Mouse (Mus musculus) hindbrain, embryonic 13.5 days (tissue): ENCODE results near the gene Slc44a3. TPM values are rescaled to one million over a fixed set of nuclear protein-coding genes. Genes with fewer than 3 reads are reported as not detected.

Experiments
- ATAC-seq: fragments of 200-750 bp; cut with Nextera tagmentation; 2 replicates; pipeline ENCODE4 v1.8.0; 2017; ENCODE audit warnings: moderate TSS enrichment; ENCODE audit not compliant: low FRiP score
- H3K27ac ChIP-seq: fragments of 300-500 bp; sonication (generic); 2 replicates; pipeline ENCODE4 v1.5.1; 2015; ENCODE audit warnings: inconsistent platforms, mild to moderate bottlenecking, moderate library complexity
- H3K27me3 ChIP-seq: fragments of 300-500 bp; sonication (generic); 2 replicates; pipeline ENCODE4 v1.6.1; 2015; ENCODE audit warnings: mild to moderate bottlenecking, inconsistent platforms
- H3K36me3 ChIP-seq: fragments of 300-500 bp; sonication (generic); 2 replicates; pipeline ENCODE4 v1.6.1; 2015; ENCODE audit warnings: mild to moderate bottlenecking, inconsistent platforms
- H3K4me1 ChIP-seq: fragments of 300-500 bp; sonication (generic); replicated peaks from 2 replicates; pipeline ENCODE4 v1.6.1; 2015; ENCODE audit warnings: inconsistent platforms
- H3K4me2 ChIP-seq: fragments of 300-500 bp; sonication (generic); 2 replicates; pipeline ENCODE4 v1.6.1; 2015; ENCODE audit warnings: inconsistent platforms, mild to moderate bottlenecking, moderate library complexity
- H3K4me3 ChIP-seq: fragments of 300-500 bp; sonication (generic); 2 replicates; pipeline ENCODE4 v1.5.1; 2015; ENCODE audit warnings: mild to moderate bottlenecking, inconsistent platforms
- H3K9ac ChIP-seq: fragments of 300-500 bp; sonication (generic); 2 replicates; pipeline ENCODE4 v1.6.1; 2015; ENCODE audit warnings: mild to moderate bottlenecking, inconsistent platforms
- H3K9me3 ChIP-seq: fragments of 300-500 bp; sonication (generic); 2 replicates; pipeline ENCODE4 v1.6.1; 2016; ENCODE audit warnings: inconsistent platforms
- WGBS: fragments of 180-500 bp; shearing (Covaris S2); methylation state at CpG from one replicate; pipeline ENCODE4 v1.1.7; 2015; 5-methylcytosine and 5-hydroxymethylcytosine counted together
- polyA plus RNA-seq: library from polyadenylated mRNA; unstranded; fragments of >200 nt; fragmentation: Nextera tagmentation; extraction: Ambion mirVana; gene quantifications from 2 replicates; pipeline ENCODE4 v1.2.1, GENCODE M21; 2015

The Slc44a3 gene
- polyA plus RNA-seq, 1 experiment from 2014 or later, result 0.78 TPM

DNA sequence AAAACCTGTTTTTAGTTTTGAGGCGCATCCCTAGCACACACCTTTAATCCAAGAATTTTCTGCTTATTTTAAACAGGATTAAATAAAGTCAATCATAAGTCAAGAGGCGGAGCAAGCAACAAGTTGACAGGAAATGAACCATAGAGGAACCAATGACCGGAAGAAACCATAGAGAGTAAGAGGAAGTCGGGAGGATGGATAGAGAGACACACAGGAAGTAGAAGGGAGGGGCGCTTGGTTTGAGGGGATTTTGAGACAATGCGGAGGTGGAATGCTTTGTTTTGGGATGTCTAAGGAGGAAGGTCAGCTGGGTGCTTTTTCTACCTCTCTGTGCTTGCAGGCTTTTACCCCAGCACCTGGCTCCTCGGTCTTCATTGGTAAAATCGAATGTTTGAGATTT is 15.2 kb downstream of the Slc44a3 start:
- WGBS, result 92% methylated on average over 8 of the region's 8 CpGs
- H3K27ac ChIP-seq, result no peak overlapping the region

DNA sequence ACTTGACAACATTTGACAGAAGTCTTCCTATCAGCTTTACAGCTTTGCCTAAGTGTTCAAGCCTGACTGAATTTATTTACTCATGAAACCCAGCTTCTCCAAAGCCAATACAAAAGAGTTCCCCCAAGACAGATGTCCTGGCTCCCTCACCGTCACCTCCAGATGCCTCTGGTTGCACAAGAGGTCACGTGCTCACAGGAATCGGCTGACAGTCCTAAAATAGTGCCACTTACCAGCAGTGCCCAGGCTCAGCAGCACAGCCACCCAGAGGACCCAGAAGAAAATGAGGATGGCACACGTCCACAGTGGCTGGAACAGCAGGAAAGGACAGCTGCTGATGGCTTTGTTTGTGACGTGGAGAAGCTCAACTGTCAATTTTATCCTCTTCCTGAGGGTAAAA is 23.1 kb downstream of the Slc44a3 start:
- no peak overlapping the region for H3K4me3 ChIP-seq
- no peaks in the 10 kb centered on the region for H3K36me3 ChIP-seq
- WGBS, result 75% methylated on average over 5 of the region's 5 CpGs
- no peak overlapping the region for H3K27ac ChIP-seq
- H3K9me3 ChIP-seq, result no peaks in the 10 kb centered on the region
- H3K4me2 ChIP-seq, result no peak overlapping the region
- H3K9ac ChIP-seq, result no peak overlapping the region
- ATAC-seq, result no peak
- peaks cover 10% of the 10 kb centered on the region; the same call in 1 of the 2 replicates for H3K4me1 ChIP-seq
- H3K27me3 ChIP-seq, result no peaks in the 10 kb centered on the region

More for the DNA sequence above, 15.2 kb downstream of the Slc44a3 start:
- Histone ChIP-seq H3K4me2 (no peak overlapping the region), H3K4me3 (no peak overlapping the region), H3K27me3 (no peaks in the 10 kb centered on the region), H3K9ac (no peak overlapping the region), H3K4me1 (no peaks in the 10 kb centered on the region), H3K9me3 (no peaks in the 10 kb centered on the region), H3K36me3 (no peaks in the 10 kb centered on the region)
- no peak for ATAC-seq

DNA sequence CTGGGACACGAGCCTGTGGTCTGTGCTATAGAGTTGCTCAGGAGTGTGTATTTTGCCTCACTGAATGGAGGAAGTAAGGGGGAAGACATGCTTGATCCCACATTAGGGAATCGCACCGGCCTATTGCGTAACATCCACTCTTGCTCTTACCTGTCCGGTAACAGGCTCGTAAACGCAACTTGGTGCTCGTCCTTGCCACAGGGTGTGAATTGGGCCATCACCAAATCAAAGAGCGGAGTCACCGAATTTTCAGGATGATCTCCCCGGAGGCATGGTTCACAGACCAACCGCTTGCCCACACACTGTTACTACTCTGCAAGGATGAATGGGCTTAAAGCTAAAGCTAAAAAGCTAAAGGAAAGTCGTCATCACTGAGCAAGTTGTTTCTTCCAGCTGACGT is 24.5 kb downstream of the Slc44a3 start:
- peaks cover 10% of the 10 kb centered on the region; the same call in 1 of the 2 replicates for H3K4me1 ChIP-seq
- no peak overlapping the region for H3K4me3 ChIP-seq
- no peak for ATAC-seq
- H3K27ac ChIP-seq, result no peak overlapping the region
- H3K4me2 ChIP-seq, result no peak overlapping the region
- 97% methylated on average over 14 of the region's 14 CpGs for WGBS
- H3K9ac ChIP-seq, result no peak overlapping the region
- H3K9me3 ChIP-seq, result no peaks in the 10 kb centered on the region
- H3K27me3 ChIP-seq, result no peaks in the 10 kb centered on the region
- no peaks in the 10 kb centered on the region for H3K36me3 ChIP-seq

DNA sequence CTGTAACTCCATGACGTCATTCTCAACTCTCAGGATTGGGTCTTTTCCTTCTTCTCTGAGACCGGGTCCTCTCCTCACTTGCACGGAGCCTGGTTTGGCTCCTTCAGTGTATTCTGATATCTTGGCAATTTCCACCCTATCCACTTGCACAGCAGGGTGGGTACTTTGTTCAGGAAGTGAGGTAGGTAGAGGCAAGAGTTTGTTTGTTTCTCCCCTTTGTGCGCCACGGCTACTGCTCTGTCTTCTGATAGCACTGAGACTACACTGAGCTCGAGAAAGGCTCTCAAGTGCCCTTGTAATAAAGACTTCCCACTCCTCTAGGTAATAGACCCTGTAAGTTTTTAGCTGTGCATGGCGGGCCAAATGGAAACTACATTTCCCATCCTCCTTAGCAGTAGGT is 25.4 kb downstream of the Slc44a3 start:
- no peaks in the 10 kb centered on the region for H3K27me3 ChIP-seq
- no peaks in the 10 kb centered on the region for H3K36me3 ChIP-seq
- no peaks in the 10 kb centered on the region for H3K9me3 ChIP-seq
- no peak for ATAC-seq
- no peak overlapping the region for H3K27ac ChIP-seq
- H3K4me2 ChIP-seq, result no peak overlapping the region
- peaks cover 10% of the 10 kb centered on the region; the same call in 1 of the 2 replicates for H3K4me1 ChIP-seq
- H3K4me3 ChIP-seq, result no peak overlapping the region
- H3K9ac ChIP-seq, result no peak overlapping the region
- WGBS, result 93% methylated on average over 7 of the region's 7 CpGs

DNA sequence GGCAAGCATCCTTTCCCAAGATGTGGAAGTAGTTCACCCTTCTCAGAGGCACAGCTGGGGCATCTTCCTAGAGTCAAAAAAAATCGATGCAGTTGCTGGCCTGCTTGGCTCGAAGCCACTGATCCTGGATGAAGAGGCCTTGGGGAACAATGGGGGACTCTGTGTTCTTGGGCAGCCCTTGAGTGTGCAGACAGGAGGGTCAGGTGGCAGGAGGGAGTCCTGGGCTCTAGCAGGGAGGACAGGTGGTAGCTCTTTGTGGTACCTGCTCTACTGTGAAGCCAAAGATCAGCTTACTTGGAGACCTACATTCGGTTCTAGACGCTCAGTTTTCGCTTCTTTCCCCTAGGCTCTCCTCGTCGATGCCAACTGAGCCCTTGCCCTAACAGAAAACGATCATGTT is 26.0 kb downstream of the Slc44a3 start:
- no peaks in the 10 kb centered on the region for H3K36me3 ChIP-seq
- H3K4me1 ChIP-seq, result peaks cover 10% of the 10 kb centered on the region; the same call in 1 of the 2 replicates
- H3K4me3 ChIP-seq, result no peak overlapping the region
- no peaks in the 10 kb centered on the region for H3K27me3 ChIP-seq
- H3K4me2 ChIP-seq, result no peak overlapping the region
- H3K27ac ChIP-seq, result no peak overlapping the region
- H3K9ac ChIP-seq, result no peak overlapping the region
- no peaks in the 10 kb centered on the region for H3K9me3 ChIP-seq
- no peak for ATAC-seq
- WGBS, result 79% methylated on average over 8 of the region's 8 CpGs

DNA sequence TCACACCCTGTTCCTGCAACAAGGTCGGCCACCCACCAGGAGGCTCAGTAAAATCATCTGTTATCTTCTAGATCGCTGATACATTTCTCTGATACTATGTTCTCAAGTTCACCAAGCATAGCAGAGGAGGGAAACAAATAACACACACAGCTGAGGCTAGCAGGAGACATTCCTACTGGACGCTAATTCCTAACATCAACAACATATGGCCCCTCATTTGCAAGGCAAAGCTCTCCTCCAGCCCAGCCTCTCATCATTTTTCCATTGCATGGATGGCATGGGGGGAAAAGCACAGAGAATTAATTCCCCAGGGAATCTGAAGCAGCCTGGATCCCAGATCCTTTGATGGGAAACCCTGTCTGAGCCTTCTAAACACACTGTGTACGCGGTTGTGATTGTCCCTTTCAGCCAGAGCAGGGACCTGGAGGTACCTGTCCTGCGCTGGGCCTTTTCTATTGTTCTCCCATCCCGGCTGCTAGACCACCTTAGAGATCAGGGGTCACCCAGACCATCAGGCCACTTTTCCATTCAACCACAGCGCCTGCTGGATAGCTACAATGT is 27.2 kb downstream of the Slc44a3 start:
- Histone ChIP-seq H3K36me3 (no peaks in the 10 kb centered on the region), H3K27ac (no peak overlapping the region), H3K4me2 (no peak overlapping the region), H3K9me3 (no peaks in the 10 kb centered on the region), H3K27me3 (no peaks in the 10 kb centered on the region), H3K4me1 (peaks cover 10% of the 10 kb centered on the region; the same call in 1 of the 2 replicates), H3K4me3 (no peak overlapping the region), H3K9ac (no peak overlapping the region)
- no peak for ATAC-seq
- 54% methylated on average over 8 of the region's 8 CpGs for WGBS

DNA sequence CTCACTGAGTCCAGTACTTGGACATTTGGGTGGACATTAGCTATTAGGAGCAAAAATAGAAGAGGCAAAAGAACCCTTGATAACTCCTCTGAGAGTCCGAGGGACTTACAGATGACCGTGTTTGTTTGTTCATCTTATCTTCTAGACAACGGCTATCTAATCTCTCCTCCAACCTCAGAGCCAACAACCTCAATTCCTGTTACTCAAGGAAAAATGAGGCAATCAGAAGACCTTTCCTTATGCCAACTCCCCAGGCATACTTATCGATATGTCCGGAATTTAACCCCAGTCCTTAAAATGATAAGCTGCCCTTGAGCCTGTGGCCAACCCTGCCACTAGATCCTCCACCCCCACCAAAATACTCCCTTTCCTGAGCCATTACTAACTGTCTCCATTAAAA is 31.5 kb downstream of the Slc44a3 start:
- Histone ChIP-seq H3K4me3 (no peak overlapping the region), H3K36me3 (no peaks in the 10 kb centered on the region), H3K27ac (no peak overlapping the region), H3K9me3 (no peaks in the 10 kb centered on the region), H3K27me3 (no peaks in the 10 kb centered on the region), H3K4me2 (no peak overlapping the region), H3K9ac (no peak overlapping the region), H3K4me1 (peaks cover 7% of the 10 kb centered on the region; the same call in 1 of the 2 replicates)
- 96% methylated on average over 5 of the region's 5 CpGs for WGBS
- no peak for ATAC-seq

DNA sequence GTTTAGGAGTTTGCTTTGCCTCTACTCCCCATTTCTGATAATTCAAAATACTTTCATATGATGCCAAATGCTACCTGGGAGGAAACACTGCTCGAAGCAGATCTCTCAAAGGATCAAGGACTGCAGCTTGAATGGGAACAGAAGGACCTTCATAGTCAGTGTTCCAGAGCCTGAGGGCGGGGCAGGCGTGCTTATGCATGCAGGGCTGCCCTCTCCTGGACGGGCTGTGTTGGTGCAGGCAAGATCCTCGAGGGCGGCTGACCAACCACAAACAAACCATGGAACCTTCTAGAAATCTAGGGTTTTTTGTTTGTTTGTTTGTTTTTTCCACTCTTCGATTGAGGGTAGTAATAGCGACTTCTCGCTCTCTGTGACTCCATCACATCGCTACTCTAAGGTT is 32.0 kb downstream of the Slc44a3 start:
- Histone ChIP-seq H3K4me1 (peaks cover 6% of the 10 kb centered on the region; the same call in 1 of the 2 replicates), H3K9me3 (no peaks in the 10 kb centered on the region), H3K36me3 (no peaks in the 10 kb centered on the region), H3K27ac (no peak overlapping the region), H3K4me3 (no peak overlapping the region), H3K4me2 (no peak overlapping the region), H3K27me3 (no peaks in the 10 kb centered on the region), H3K9ac (no peak overlapping the region)
- WGBS, result 61% methylated on average over 10 of the region's 10 CpGs
- ATAC-seq, result no peak

DNA sequence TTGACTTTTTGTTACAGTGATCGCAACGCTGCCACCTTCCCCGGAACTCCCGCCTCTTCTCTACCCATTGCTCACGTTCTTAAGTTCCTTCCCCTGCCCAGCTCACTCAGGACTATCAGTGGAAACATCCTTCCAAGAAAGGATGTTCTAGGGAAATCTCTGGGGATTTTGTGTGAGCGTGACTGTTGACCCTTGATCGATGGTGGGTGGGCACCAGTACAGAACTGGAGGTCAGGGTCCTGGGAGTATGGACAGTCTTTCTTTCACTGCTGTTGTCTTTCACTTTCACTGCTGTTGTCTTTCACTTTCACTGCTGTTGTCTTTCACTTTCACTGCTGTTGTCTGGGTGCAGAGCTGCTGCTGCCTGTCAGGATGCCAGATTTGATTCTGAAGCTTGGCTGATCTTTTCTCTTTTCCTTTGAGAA is 38.2 kb downstream of the Slc44a3 start:
- WGBS, result 84% methylated on average over 7 of the region's 7 CpGs
- no peak overlapping the region for H3K27ac ChIP-seq
- H3K4me1 ChIP-seq, result peaks cover 19% of the 10 kb centered on the region
- H3K9ac ChIP-seq, result no peak overlapping the region
- no peak overlapping the region for H3K4me3 ChIP-seq
- H3K4me2 ChIP-seq, result no peak overlapping the region
- no peaks in the 10 kb centered on the region for H3K36me3 ChIP-seq
- ATAC-seq, result no peak
- no peaks in the 10 kb centered on the region for H3K27me3 ChIP-seq
- no peaks in the 10 kb centered on the region for H3K9me3 ChIP-seq

DNA sequence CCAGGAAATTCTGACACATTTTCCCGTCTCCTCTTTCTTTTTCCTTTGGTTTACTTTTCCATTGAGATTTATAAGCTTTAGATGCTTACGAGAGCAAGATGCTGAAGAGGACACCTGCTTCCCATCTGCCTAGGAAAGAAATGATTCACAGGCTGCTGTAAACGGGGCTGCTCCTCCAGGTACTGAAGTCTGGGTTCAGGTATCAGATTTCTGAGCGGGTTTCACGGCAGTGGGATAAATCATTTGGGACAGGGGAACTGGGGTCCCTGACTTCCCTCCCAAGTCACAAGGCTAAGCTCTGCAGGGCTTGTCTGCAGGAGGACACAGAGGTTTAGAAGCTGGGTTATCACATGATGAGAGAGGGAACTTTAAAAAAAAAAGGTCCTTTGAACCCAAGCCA is 40.2 kb downstream of the Slc44a3 start:
- no peak overlapping the region for H3K9ac ChIP-seq
- H3K36me3 ChIP-seq, result no peaks in the 10 kb centered on the region
- H3K27me3 ChIP-seq, result no peaks in the 10 kb centered on the region
- peaks cover 21% of the 10 kb centered on the region for H3K4me1 ChIP-seq
- no peak overlapping the region for H3K4me3 ChIP-seq
- H3K4me2 ChIP-seq, result no peak overlapping the region
- ATAC-seq, result no peak
- 61% methylated on average over 5 of the region's 5 CpGs for WGBS
- H3K9me3 ChIP-seq, result no peaks in the 10 kb centered on the region
- no peak overlapping the region for H3K27ac ChIP-seq

DNA sequence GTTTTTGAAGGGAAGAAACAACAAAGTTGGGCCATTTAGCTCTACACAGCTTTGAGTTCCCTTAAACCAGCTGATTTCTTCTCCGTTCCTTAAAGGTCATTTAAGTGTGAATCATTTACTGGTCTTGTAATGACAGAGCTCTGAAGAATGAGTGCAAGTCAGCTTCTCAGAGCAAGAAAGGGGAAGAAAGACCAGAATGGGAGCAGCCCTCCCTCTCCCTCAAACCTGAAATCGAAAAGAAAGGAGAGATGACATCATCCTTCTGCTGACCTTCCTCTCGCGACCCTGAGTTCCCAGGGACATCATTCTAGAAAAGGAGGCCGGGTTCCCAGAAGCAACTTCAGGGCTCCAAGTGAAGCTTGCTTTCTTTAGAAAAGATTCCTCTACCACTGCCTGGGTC is 41.3 kb downstream of the Slc44a3 start:
- H3K9me3 ChIP-seq, result no peaks in the 10 kb centered on the region
- no peaks in the 10 kb centered on the region for H3K36me3 ChIP-seq
- WGBS, result 36% methylated on average over 5 of the region's 5 CpGs
- H3K4me3 ChIP-seq, result no peak overlapping the region
- no peak overlapping the region for H3K4me2 ChIP-seq
- H3K27ac ChIP-seq, result no peak overlapping the region
- H3K27me3 ChIP-seq, result no peaks in the 10 kb centered on the region
- peaks cover 21% of the 10 kb centered on the region for H3K4me1 ChIP-seq
- no peak for ATAC-seq
- H3K9ac ChIP-seq, result no peak overlapping the region

DNA sequence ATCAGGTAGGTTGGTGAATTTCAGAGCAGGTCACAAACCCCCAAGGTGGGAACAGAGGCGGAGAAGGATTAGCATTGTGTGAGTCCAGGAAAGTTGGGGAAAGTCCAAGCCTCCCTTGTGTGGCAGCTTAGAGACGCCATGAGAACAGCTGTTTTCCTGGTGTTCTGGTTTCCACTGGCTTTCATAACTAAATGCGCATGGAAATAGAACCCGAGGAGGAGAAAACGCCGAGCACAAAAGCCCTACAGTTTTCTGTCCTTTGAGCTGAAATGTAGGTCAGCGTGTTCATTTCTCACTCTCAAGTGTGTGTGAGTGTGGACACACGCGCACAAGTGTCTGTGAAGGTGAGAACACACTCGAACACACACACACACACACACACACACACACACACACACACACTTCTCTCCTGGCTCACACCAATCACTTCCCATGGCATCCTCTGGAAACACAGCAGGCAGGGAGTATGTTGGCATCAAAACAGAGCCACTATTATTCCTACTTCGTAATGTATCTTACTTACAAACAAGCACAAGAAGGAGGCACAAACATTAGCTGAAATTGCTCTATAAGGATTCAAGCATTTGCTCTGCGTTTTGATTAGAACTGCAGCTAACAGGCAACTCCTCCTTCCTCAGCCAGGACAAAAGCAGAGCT is 42.6 kb downstream of the Slc44a3 start:
- H3K4me2 ChIP-seq, result no peak overlapping the region
- H3K36me3 ChIP-seq, result no peaks in the 10 kb centered on the region
- H3K4me1 ChIP-seq, result peaks cover 24% of the 10 kb centered on the region
- no peak overlapping the region for H3K4me3 ChIP-seq
- peak overlapping the region; percentile 40 for H3K27ac ChIP-seq
- 40% methylated on average over 12 of the region's 12 CpGs for WGBS
- no peak overlapping the region for H3K9ac ChIP-seq
- no peaks in the 10 kb centered on the region for H3K27me3 ChIP-seq
- H3K9me3 ChIP-seq, result no peaks in the 10 kb centered on the region
- no peak for ATAC-seq

DNA sequence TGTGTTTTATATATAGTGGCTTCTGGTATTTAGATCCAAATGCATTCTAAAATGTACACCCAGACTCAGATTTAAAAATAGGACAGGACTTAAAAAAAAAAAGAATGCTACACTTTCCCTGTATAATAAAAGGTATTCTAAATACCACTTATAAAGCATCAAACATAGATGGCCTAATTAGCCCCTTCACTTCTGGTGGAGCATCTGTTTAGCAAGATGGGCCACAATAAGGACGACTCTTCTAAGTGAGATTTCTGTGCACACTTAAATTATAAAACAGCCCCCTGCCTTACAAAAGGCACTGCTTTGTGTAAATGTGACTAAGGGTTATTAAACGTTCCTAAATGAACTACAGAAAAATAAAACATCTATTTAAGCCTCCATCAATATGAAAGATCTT is 47.0 kb downstream of the Slc44a3 start:
- WGBS, result 53% methylated on average over 2 of the region's 2 CpGs
- Histone ChIP-seq H3K4me3 (no peak overlapping the region), H3K9me3 (no peaks in the 10 kb centered on the region), H3K4me2 (no peak overlapping the region), H3K9ac (no peak overlapping the region), H3K4me1 (peaks cover 51% of the 10 kb centered on the region), H3K36me3 (no peaks in the 10 kb centered on the region), H3K27ac (no peak overlapping the region), H3K27me3 (no peaks in the 10 kb centered on the region)
- ATAC-seq, result no peak
